Mouse (Mus musculus) E14TG2a.4 (cell line): ENCODE measurements around the gene Fam118a.
"Not testable (repeated sequence)": the region's sequence is repeated elsewhere in the genome, so short reads cannot be mapped to it uniquely, and the experiment has no call there.

Source experiments
- H3K27me3 ChIP-seq: 2 replicates; pipeline ENCODE4 v1.6.1; 2014; ENCODE audit warnings: low read length, control low read depth; ENCODE audit not compliant: insufficient read depth
- H3K36me3 ChIP-seq: 2 replicates; pipeline ENCODE4 v1.6.1; 2014; ENCODE audit warnings: low read length, control low read depth; ENCODE audit not compliant: insufficient read depth
- H3K4me1 ChIP-seq: replicated peaks from 2 replicates; pipeline ENCODE4 v1.6.1; 2014; ENCODE audit warnings: low read depth, low read length, control low read depth
- H3K4me3 ChIP-seq: replicated peaks from 2 replicates; pipeline ENCODE4 v1.5.1; 2014; ENCODE audit warnings: mild to moderate bottlenecking, low read length
- H3K9me3 ChIP-seq: 2 replicates; pipeline ENCODE4 v1.6.1; 2014; ENCODE audit warnings: low read length, control low read depth
- CTCF ChIP-seq: conservative IDR thresholded peaks from 2 replicates; pipeline ENCODE4 v1.5.1; 2014; ENCODE audit warnings: low read length
- NANOG ChIP-seq: IDR thresholded peaks from 2 replicates; pipeline ENCODE4 v1.6.1; 2014; ENCODE audit warnings: borderline replicate concordance, low read length, mixed read lengths
- POU5F1 ChIP-seq: IDR thresholded peaks from 2 replicates; pipeline ENCODE4 v1.6.1; 2014; ENCODE audit warnings: low read length, borderline replicate concordance

The Fam118a gene

DNA sequence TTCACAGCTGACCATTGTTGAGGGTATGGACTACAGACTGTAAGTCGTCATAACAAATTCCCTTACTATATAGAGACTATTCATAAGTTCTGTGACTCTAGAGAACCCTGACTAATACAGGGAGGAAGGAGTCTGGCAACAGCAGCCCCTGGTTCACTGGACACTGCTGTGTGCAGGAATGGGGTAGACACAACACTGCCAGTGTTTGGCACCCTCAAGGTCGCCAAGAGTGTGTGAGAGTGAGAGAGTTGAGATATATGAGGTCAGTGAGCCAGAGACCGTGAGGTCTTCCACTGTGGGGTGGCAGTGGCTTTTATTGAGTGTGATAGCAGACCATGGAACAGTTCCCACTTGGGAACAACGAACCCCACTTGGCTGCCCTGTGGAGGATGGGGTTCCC, 2.6 kb upstream of the Fam118a start:
- H3K9me3 ChIP-seq: no peaks in the 10 kb centered on the region
- peaks cover 35% of the 10 kb centered on the region for H3K27me3 ChIP-seq
- no peaks in the 10 kb centered on the region for H3K36me3 ChIP-seq
- TF ChIP-seq POU5F1 (no peak), NANOG (no peak), CTCF (no peak)
- no peak overlapping the region for H3K4me3 ChIP-seq
- peaks cover 9% of the 10 kb centered on the region for H3K4me1 ChIP-seq

DNA sequence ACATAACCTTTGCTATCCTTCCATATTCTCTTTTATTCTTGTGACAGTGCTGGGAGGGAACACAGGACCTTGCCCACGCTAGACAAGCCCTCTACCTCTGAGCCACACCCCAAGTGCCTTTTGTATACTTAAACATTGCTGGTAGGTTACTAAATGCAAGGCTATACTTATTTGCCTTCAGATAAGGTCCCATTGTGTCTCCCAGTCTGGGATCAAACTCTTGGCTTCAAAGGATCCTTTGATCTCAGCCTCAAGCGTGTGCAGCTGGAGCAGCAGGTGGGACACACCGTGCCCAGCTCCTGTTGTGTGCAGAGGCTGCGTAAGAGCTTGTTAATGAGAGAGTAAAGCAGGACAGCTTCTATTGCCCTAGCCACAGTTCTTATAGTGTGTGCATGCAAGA, 1.0 kb upstream of the Fam118a start:
- TF ChIP-seq NANOG (no peak), POU5F1 (no peak), CTCF (no peak)
- H3K36me3 ChIP-seq: no peaks in the 10 kb centered on the region
- no peak overlapping the region for H3K4me3 ChIP-seq
- no peaks in the 10 kb centered on the region for H3K9me3 ChIP-seq
- peaks cover 9% of the 10 kb centered on the region for H3K4me1 ChIP-seq
- peaks cover 39% of the 10 kb centered on the region for H3K27me3 ChIP-seq

GRCm38 (mm10) chr15:85030643-85031042, 1.9 kb downstream of the Fam118a start:
- Histone ChIP-seq H3K4me1 (peaks cover 32% of the 10 kb centered on the region), H3K27me3 (peaks cover 44% of the 10 kb centered on the region)
- H3K9me3 ChIP-seq, H3K4me3 ChIP-seq, H3K36me3 ChIP-seq: not testable (repeated sequence)

DNA sequence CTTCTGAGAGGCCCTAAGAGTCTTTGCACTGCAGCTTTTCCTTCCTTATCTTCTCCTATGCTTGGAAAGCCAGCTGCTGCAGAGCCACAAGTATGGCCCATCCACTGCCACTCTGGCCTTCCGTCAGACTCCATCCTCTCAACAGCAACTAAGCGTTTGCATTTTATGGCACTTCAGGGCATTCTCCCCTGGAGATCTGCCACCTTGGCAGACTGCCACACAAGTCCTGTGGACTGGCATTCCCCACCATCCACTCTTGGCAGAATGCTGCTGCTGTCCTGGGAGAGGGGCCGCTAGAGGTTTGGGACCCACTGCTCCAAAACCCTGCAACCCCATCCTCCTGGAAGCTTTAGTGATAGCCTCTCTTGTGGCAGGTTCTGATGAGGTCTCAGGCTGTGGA, 3.1 kb downstream of the Fam118a start:
- Histone ChIP-seq H3K9me3 (no peaks in the 10 kb centered on the region), H3K4me3 (no peak overlapping the region), H3K36me3 (no peaks in the 10 kb centered on the region), H3K27me3 (peaks cover 40% of the 10 kb centered on the region), H3K4me1 (peaks cover 42% of the 10 kb centered on the region)
- TF ChIP-seq POU5F1 (no peak), NANOG (no peak), CTCF (no peak)

DNA sequence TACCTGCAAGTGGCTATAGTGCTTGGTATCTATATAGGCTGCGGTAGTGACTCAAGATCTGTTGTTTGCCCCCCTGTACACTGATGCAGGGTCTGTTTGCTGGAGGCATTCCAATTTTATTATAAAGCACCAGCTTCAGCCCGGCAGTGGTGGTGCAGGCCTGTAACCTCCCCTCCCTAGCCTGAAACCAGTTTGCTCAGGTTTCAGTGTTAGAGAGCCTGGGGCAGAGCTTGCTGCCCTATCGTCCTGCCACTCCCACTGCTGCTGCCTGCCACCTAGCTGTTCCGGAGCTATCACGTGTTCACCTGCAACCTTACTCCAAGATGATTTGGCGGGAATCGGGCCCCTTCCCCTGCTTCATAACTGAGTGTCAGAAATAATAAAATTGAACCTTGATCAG, 5.2 kb downstream of the Fam118a start:
- not testable (repeated sequence) for H3K36me3 ChIP-seq, H3K9me3 ChIP-seq, H3K4me3 ChIP-seq
- Histone ChIP-seq H3K27me3 (peaks cover 39% of the 10 kb centered on the region), H3K4me1 (peaks cover 50% of the 10 kb centered on the region)

GRCm38 (mm10) chr15:85036566-85037342, 8.0 kb downstream of the Fam118a start:
- peaks cover 21% of the 10 kb centered on the region for H3K27me3 ChIP-seq
- TF ChIP-seq POU5F1 (no peak), NANOG (no peak), CTCF (no peak)
- H3K4me3 ChIP-seq: peak overlapping the region; percentile 96
- no peaks in the 10 kb centered on the region for H3K9me3 ChIP-seq
- peaks cover 16% of the 10 kb centered on the region for H3K36me3 ChIP-seq
- peaks cover 60% of the 10 kb centered on the region for H3K4me1 ChIP-seq

DNA sequence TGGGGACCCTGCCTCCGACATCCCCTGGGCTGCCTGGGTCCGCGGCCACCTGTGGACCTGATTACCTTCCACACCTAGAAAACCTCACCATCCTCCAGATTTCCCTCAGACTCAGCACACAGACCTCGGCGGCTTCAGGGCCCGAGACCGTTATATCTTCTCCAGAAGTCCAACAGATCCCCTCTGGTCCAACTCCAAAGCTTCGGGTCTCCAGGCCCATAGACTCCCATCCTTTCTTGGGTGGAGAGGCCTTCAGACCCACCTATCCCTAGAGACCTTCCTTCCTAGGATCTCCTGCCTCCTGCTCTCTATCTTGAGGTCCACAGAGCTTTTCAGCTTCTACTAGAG, 8.6 kb downstream of the Fam118a start:
- Histone ChIP-seq H3K4me3 (peak overlapping the region; percentile 96), H3K9me3 (no peaks in the 10 kb centered on the region), H3K27me3 (peaks cover 16% of the 10 kb centered on the region), H3K4me1 (peaks cover 66% of the 10 kb centered on the region), H3K36me3 (peaks cover 16% of the 10 kb centered on the region)
- TF ChIP-seq CTCF (no peak), POU5F1 (no peak), NANOG (no peak)

DNA sequence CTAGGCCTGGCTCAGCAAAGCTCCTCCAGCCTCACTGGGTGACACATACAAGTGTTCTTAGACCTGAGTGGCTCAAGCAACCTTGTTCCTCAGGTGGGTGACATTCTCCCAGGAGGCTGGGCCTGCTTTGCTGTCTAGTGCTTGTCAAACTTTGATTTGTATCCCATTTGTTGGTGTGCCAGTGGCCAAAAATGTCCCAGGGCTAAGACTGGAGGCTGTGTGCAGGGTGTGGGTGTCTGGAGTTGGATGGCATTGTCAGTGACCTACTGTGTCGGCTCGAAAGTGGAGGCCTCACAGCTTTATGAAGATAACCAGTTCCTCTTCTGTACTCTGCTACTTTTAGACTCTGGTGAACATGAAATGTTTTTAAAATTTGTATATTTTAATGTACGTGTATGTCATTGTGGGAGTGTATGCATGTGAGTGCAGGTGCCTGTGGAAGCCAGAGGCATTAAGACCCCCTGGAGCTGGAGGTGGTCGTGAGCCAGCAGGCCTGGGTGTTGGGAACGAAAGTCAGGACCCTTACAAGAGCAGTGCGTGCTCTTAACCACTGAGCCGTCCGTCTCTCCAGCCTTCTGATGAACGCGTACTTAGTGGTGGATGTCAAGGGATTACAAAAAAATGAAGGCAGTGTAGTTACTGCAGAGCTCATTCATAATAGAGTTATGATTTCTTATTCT, 12.9 kb downstream of the Fam118a start:
- TF ChIP-seq CTCF: no peak
- TF ChIP-seq POU5F1: no peak
- TF ChIP-seq NANOG: no peak
- peaks cover 44% of the 10 kb centered on the region for H3K36me3 ChIP-seq
- H3K9me3 ChIP-seq: no peaks in the 10 kb centered on the region
- H3K4me3 ChIP-seq: no peak overlapping the region
- H3K4me1 ChIP-seq: peaks cover 50% of the 10 kb centered on the region
- H3K27me3 ChIP-seq: no peaks in the 10 kb centered on the region

DNA sequence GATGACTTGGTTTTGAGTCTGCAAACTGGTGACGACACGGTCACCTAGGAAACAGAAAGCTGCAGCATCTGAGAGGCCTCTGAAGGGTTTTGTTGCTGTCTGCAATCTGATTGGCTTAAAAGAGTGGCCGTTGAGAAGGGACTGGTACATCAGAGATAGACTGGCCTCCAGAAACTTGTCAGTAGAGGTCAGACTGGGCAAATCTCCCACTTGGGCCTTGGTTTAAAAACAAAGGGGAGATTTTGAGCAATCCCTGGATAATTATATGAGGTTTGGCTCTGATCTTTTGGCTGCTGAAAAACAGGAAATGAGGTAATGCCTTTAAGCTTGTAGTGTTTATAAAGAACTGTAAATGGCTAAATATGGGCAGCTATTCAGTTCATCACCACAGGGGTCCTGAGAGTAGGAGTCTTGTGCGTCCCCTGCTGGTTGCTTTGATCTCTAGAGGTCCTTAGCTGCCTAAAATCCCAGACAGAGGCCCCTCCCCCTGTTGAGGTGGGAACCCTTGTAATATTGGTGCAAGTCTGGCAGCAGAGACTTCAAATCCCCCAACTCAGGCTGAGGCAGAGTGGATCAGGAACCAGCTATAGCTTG, 13.7 kb downstream of the Fam118a start:
- H3K4me1 ChIP-seq: peaks cover 46% of the 10 kb centered on the region
- H3K9me3 ChIP-seq: no peaks in the 10 kb centered on the region
- peaks cover 51% of the 10 kb centered on the region for H3K36me3 ChIP-seq
- no peaks in the 10 kb centered on the region for H3K27me3 ChIP-seq
- no peak overlapping the region for H3K4me3 ChIP-seq
- TF ChIP-seq POU5F1 (no peak), CTCF (peak; percentile 42), NANOG (no peak)
